Mouse (Mus musculus) CH12.LX (cell line): ENCODE results near the gene Tarbp1. TPM values are rescaled to one million over a fixed set of nuclear protein-coding genes. Genes with fewer than 3 reads are reported as not detected.

Source experiments
- DNase-seq: peaks from one replicate; pipeline ENCODE4 v3.0.0-alpha.2; 2013; ENCODE audit errors: extremely low read depth
- H3K27ac ChIP-seq: 2 replicates; pipeline ENCODE4 v1.5.1; 2012; ENCODE audit warnings: low read depth, mild to moderate bottlenecking, control low read depth, moderate library complexity; ENCODE audit not compliant: insufficient read depth
- H3K27me3 ChIP-seq: replicated peaks from 2 replicates; pipeline ENCODE3; 2012; ENCODE audit warnings: inconsistent platforms
- H3K36me3 ChIP-seq, 2 experiments: replicated peaks in 1 of 2; 2 replicates each; pipeline versions ENCODE3 to v1.6.1; 2012; ENCODE audit warnings: inconsistent platforms in 1 of 2, low read length in 1 of 2, mild to moderate bottlenecking in 1 of 2, mixed read lengths in 1 of 2, moderate library complexity in 1 of 2; ENCODE audit not compliant: control insufficient read depth in 1 of 2, insufficient read depth in 1 of 2
- H3K4me1 ChIP-seq, 2 experiments: 2 replicates each; pipeline ENCODE4 v1.6.1; 2012; ENCODE audit warnings: inconsistent platforms in 1 of 2, moderate library complexity in 1 of 2; ENCODE audit not compliant: insufficient read depth in 2 of 2, control insufficient read depth in 1 of 2
- H3K4me2 ChIP-seq: 2 replicates; pipeline ENCODE4 v1.6.1; 2012; ENCODE audit warnings: low read depth, mild to moderate bottlenecking, control low read depth; ENCODE audit not compliant: poor library complexity, insufficient read depth, severe bottlenecking
- H3K4me3 ChIP-seq, 3 experiments: fragments of 150-350 bp in 1 of 3; sonication (generic) in 1 of 3; replicated peaks in 1 of 3; 2 replicates each; pipeline versions ENCODE3 to v1.5.1; 2011 to 2012; ENCODE audit warnings: low read depth in 2 of 3, low read length in 2 of 3, mild to moderate bottlenecking in 2 of 3, moderate library complexity in 2 of 3, control low read depth in 1 of 3, improper control_type of control experiment in 1 of 3, inconsistent platforms in 1 of 3, mixed read lengths in 1 of 3; ENCODE audit not compliant: poor library complexity in 1 of 3
- H3K79me2 ChIP-seq: replicated peaks from 2 replicates; pipeline ENCODE4 v1.6.1; 2012; ENCODE audit warnings: mild to moderate bottlenecking, moderate library complexity; ENCODE audit not compliant: control insufficient read depth, poor library complexity, insufficient read depth, severe bottlenecking; ENCODE audit errors: extremely low read depth
- H3K9ac ChIP-seq: 2 replicates; pipeline ENCODE4 v1.6.1; 2012; ENCODE audit warnings: low read depth, mild to moderate bottlenecking, control low read depth, moderate library complexity; ENCODE audit not compliant: insufficient read depth
- H3K9me3 ChIP-seq: replicated peaks from 2 replicates; pipeline ENCODE3; 2012; ENCODE audit warnings: low read length, inconsistent platforms, mixed read lengths
- CHD1 ChIP-seq: IDR thresholded peaks from 2 replicates; pipeline ENCODE4 v1.6.1; 2012; ENCODE audit warnings: low read depth, low read length, improper control_type of control experiment, inconsistent platforms
- CTCF ChIP-seq, 2 experiments: IDR thresholded peaks in 1 of 2; conservative IDR thresholded peaks in 1 of 2; 2 replicates each; pipeline ENCODE4 v1.5.1; 2011 to 2012; ENCODE audit warnings: low read depth in 2 of 2, low read length in 2 of 2, improper control_type of control experiment in 1 of 2, inconsistent platforms in 1 of 2, mild to moderate bottlenecking in 1 of 2, moderate library complexity in 1 of 2
- E2F4 ChIP-seq: IDR thresholded peaks from 2 replicates; pipeline ENCODE4 v1.6.1; 2011; ENCODE audit warnings: low read depth, low read length, improper control_type of control experiment; ENCODE audit not compliant: insufficient replicate concordance
- EP300 ChIP-seq: IDR thresholded peaks from 2 replicates; pipeline ENCODE4 v1.6.1; 2011; ENCODE audit warnings: low read length, improper control_type of control experiment
- ETS1 ChIP-seq: conservative IDR thresholded peaks from 2 replicates; pipeline ENCODE4 v1.6.1; 2012; ENCODE audit warnings: low read depth, mild to moderate bottlenecking, inconsistent platforms, low read length, improper control_type of control experiment, moderate library complexity
- GABPA ChIP-seq: IDR thresholded peaks from 2 replicates; pipeline ENCODE4 v1.6.1; 2012; ENCODE audit warnings: low read depth, low read length, improper control_type of control experiment, inconsistent platforms; ENCODE audit not compliant: insufficient replicate concordance
- HCFC1 ChIP-seq: IDR thresholded peaks from 2 replicates; pipeline ENCODE4 v1.6.1; 2012; ENCODE audit warnings: low read depth, mild to moderate bottlenecking, inconsistent platforms, low read length, improper control_type of control experiment
- JUN ChIP-seq: IDR thresholded peaks from 2 replicates; pipeline ENCODE4 v1.6.1; 2011; ENCODE audit warnings: low read depth, mild to moderate bottlenecking, low read length, improper control_type of control experiment, moderate library complexity; ENCODE audit not compliant: insufficient read depth
- MAX ChIP-seq: IDR thresholded peaks from 2 replicates; pipeline ENCODE4 v1.6.1; 2011; ENCODE audit warnings: low read length, improper control_type of control experiment
- NELFE ChIP-seq: IDR thresholded peaks from 2 replicates; pipeline ENCODE4 v1.6.1; 2011; ENCODE audit warnings: low read depth, low read length, improper control_type of control experiment
- NRF1 ChIP-seq: IDR thresholded peaks from 2 replicates; pipeline ENCODE4 v1.6.1; 2014; ENCODE audit warnings: low read depth, mild to moderate bottlenecking, inconsistent platforms, low read length, improper control_type of control experiment, moderate library complexity
- POLR2AphosphoS2 ChIP-seq: IDR thresholded peaks from 2 replicates; pipeline ENCODE4 v1.6.1; 2011; ENCODE audit warnings: low read depth, low read length, improper control_type of control experiment
- RAD21 ChIP-seq: IDR thresholded peaks from 2 replicates; pipeline ENCODE4 v1.6.1; 2011; ENCODE audit warnings: low read depth, mild to moderate bottlenecking, low read length, improper control_type of control experiment, moderate library complexity
- SIN3A ChIP-seq: IDR thresholded peaks from 2 replicates; pipeline ENCODE4 v1.6.1; 2012; ENCODE audit warnings: low read length, improper control_type of control experiment, inconsistent platforms
- SMC3 ChIP-seq: IDR thresholded peaks from 2 replicates; pipeline ENCODE4 v1.6.1; 2011; ENCODE audit warnings: low read depth, low read length, improper control_type of control experiment
- TCF12 ChIP-seq: IDR thresholded peaks from 2 replicates; pipeline ENCODE4 v1.6.1; 2014; ENCODE audit warnings: low read depth, mild to moderate bottlenecking, inconsistent platforms, low read length, improper control_type of control experiment
- USF1 ChIP-seq: IDR thresholded peaks from 2 replicates; pipeline ENCODE4 v1.6.1; 2014; ENCODE audit warnings: low read depth, mild to moderate bottlenecking, inconsistent platforms, low read length, improper control_type of control experiment
- ZKSCAN1 ChIP-seq: IDR thresholded peaks from 2 replicates; pipeline ENCODE4 v1.6.1; 2012; ENCODE audit warnings: low read depth, inconsistent platforms, low read length, improper control_type of control experiment, borderline replicate concordance
- ZMIZ1 ChIP-seq: IDR thresholded peaks from 2 replicates; pipeline ENCODE4 v1.6.1; 2012; ENCODE audit warnings: low read depth, mild to moderate bottlenecking, inconsistent platforms, low read length, improper control_type of control experiment
- ZNF384 ChIP-seq: IDR thresholded peaks from 2 replicates; pipeline ENCODE4 v1.6.1; 2012; ENCODE audit warnings: low read depth, low read length, improper control_type of control experiment, inconsistent platforms
- dilution Hi-C: fragments of 300-500 bp; cut with MboI; formaldehyde crosslinking; loops from 2 replicates; pipeline ENCODE4 v1.14.3; 2020; ENCODE audit warnings: low sequenced_read_pairs; ENCODE audit not compliant: extremely low pct_unique_long_range_greater_than_20kb, extremely low pct_ligation_motif_present
- in situ Hi-C: fragments of 300-500 bp; cut with MboI; formaldehyde crosslinking; loops from 3 replicates; pipeline ENCODE4 v1.14.3; 2019; ENCODE audit warnings: low sequenced_read_pairs, low pct_ligation_motif_present, low pct_unique_long_range_greater_than_20kb, mixed read lengths
- polyA plus RNA-seq: library from polyadenylated mRNA; unstranded; fragments of >175 nt; gene quantifications from 2 replicates; pipeline ENCODE4 v1.2.1, GENCODE M21; 2012; ENCODE audit warnings: low read depth; ENCODE audit not compliant: insufficient read length
- total RNA-seq, 2 experiments: library from RNA; depleted of rRNA; stranded (reverse); fragments of 300-350 nt in 1 of 2; fragments of >200 nt in 1 of 2; gene quantifications; 2 replicates each; pipeline ENCODE4 v1.2.3; 2012 to 2014

The Tarbp1 gene
- total and polyA plus RNA-seq, 3 experiments = 10.3 to 10.7 (median 10.4) TPM

- Histone ChIP-seq H3K4me3 (no peak overlapping the region), H3K4me2 (no peak overlapping the region), H3K36me3 (peaks cover 63 to 91% of the 10 kb centered on the region in 2 experiments), H3K79me2 (no peaks in the 10 kb centered on the region), H3K27me3 (no peaks in the 10 kb centered on the region), H3K4me1 (peaks cover 0 to 13% of the 10 kb centered on the region in 2 experiments; a peak in 1 of 4 replicates), H3K27ac (no peak overlapping the region), H3K9me3 (no peaks in the 10 kb centered on the region), H3K9ac (no peak overlapping the region)
- DNase-seq = peak; percentile 31
- in situ Hi-C loops (no loop called here), dilution Hi-C loops (no loop called here)
- peak in 1 of 2 experiments; percentile 67 for TF ChIP-seq CTCF (conservative IDR thresholded peaks at IDR 0.05 in 1 of 2, IDR thresholded peaks at IDR 0.05 in 1 of 2; ENCODE audit: low read depth in 2 of 2, low read length in 2 of 2)
- no peak for TF ChIP-seq E2F4
- peak; percentile 58 for TF ChIP-seq SMC3
- TF ChIP-seq MAX = no peak
- TF ChIP-seq HCFC1 = no peak
- no peak for TF ChIP-seq EP300
- TF ChIP-seq RAD21 = peak; percentile 6
- no peak for TF ChIP-seq GABPA
Measured at GRCm38 (mm10) chr8:126460274-126460673, 14.6 kb downstream of the Tarbp1 start.

- Histone ChIP-seq H3K9me3 (no peaks in the 10 kb centered on the region), H3K4me2 (no peak overlapping the region), H3K4me3 (no peak overlapping the region), H3K9ac (no peak overlapping the region), H3K79me2 (no peaks in the 10 kb centered on the region), H3K27ac (no peak overlapping the region), H3K4me1 (no peaks in the 10 kb centered on the region), H3K27me3 (no peaks in the 10 kb centered on the region), H3K36me3 (peaks cover 72 to 92% of the 10 kb centered on the region in 2 experiments)
- no peak for DNase-seq
- dilution Hi-C loops (no loop called here), in situ Hi-C loops (no loop called here)
- no peak for TF ChIP-seq JUN
- TF ChIP-seq POLR2AphosphoS2 = no peak
- no peak for TF ChIP-seq ETS1
- TF ChIP-seq ZNF384 = peak; percentile 89
Measured at GRCm38 (mm10) chr8:126455383-126455782, 19.5 kb downstream of the Tarbp1 start.

DNA sequence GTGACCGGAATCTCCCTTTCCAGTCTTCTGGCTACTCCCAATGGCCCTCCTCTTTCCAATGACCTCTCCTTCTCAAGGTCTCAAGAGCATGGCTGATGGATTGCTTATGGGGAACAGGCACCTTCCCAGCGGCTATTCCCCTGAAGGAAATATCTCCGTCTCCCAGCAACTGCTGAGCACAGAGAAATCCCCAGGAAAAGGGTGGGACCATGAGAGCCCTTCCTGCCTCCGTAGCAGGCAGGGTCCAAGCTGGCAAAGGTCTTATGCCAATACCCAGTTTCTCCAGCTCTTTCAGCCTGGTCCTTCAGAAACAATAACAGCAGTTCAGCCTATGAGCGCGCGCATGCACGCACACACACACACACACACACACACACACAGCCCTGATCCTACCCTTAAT lies 23.7 kb downstream of the Tarbp1 start:
- H3K4me1 ChIP-seq = no peaks in the 10 kb centered on the region
- no peak overlapping the region for H3K4me3 ChIP-seq
- H3K9me3 ChIP-seq = no peaks in the 10 kb centered on the region
- DNase-seq = no peak
- H3K27ac ChIP-seq = no peak overlapping the region
- in situ Hi-C loops = no loop called here
- H3K4me2 ChIP-seq = no peak overlapping the region
- no peaks in the 10 kb centered on the region for H3K27me3 ChIP-seq
- H3K79me2 ChIP-seq = no peaks in the 10 kb centered on the region
- no peak overlapping the region for H3K9ac ChIP-seq
- dilution Hi-C loops = no loop called here
- peaks cover 81 to 98% of the 10 kb centered on the region in 2 experiments for H3K36me3 ChIP-seq
- no peak for TF ChIP-seq ZMIZ1
- TF ChIP-seq NRF1 = no peak
- no peak for TF ChIP-seq ZKSCAN1
- TF ChIP-seq CHD1 = no peak
- TF ChIP-seq TCF12 = no peak
- no peak for TF ChIP-seq SIN3A
- TF ChIP-seq NELFE = no peak
- no peak for TF ChIP-seq USF1
